Mouse (Mus musculus) limb, embryonic 14.5 days (tissue): ENCODE measurements at regions not wholly inside any gene's neighbourhood (a gene's known extent, or its start where the extent isn't known, plus 50 kb on each side); places are given as distances from the start of the nearest gene placed in this dataset.

Source experiments
- ATAC-seq: fragments of 200-750 bp; cut with Nextera tagmentation; 2 replicates; pipeline ENCODE4 v1.8.0; 2017; ENCODE audit warnings: low read depth, moderate number of reproducible peaks, moderate TSS enrichment; ENCODE audit not compliant: low FRiP score
- DNase-seq: peaks from one replicate; pipeline ENCODE4 v3.0.0-alpha.2; 2015; ENCODE audit warnings: low spot score
- H3K27ac ChIP-seq: fragments of 300-500 bp; sonication (generic); replicated peaks from 2 replicates; pipeline ENCODE4 v1.5.1; 2014; ENCODE audit warnings: low read depth, mild to moderate bottlenecking, low read length, moderate library complexity, mixed read lengths
- H3K27me3 ChIP-seq: fragments of 300-500 bp; sonication (generic); 2 replicates; pipeline ENCODE4 v1.6.1; 2014; ENCODE audit warnings: low read length, mixed read lengths; ENCODE audit not compliant: control insufficient read depth, insufficient read depth
- H3K36me3 ChIP-seq: fragments of 300-500 bp; sonication (generic); 2 replicates; pipeline ENCODE4 v1.6.1; 2014; ENCODE audit warnings: mild to moderate bottlenecking, low read length, moderate library complexity, mixed read lengths; ENCODE audit not compliant: control insufficient read depth, insufficient read depth
- H3K4me1 ChIP-seq: fragments of 300-500 bp; sonication (generic); 2 replicates; pipeline ENCODE4 v1.6.1; 2014; ENCODE audit warnings: antibody characterized with exemption, low read length, mixed read lengths; ENCODE audit not compliant: control insufficient read depth, insufficient read depth
- H3K4me2 ChIP-seq: fragments of 300-500 bp; sonication (generic); replicated peaks from 2 replicates; pipeline ENCODE4 v1.6.1; 2014; ENCODE audit warnings: low read depth, mild to moderate bottlenecking, low read length, moderate library complexity; ENCODE audit not compliant: severe bottlenecking
- H3K4me3 ChIP-seq: fragments of 300-500 bp; sonication (generic); replicated peaks from 2 replicates; pipeline ENCODE4 v1.5.1; 2014; ENCODE audit warnings: low read length
- H3K9ac ChIP-seq: fragments of 300-500 bp; sonication (generic); 2 replicates; pipeline ENCODE4 v1.6.1; 2014; ENCODE audit warnings: mild to moderate bottlenecking, low read depth, low read length, moderate library complexity; ENCODE audit not compliant: severe bottlenecking
- H3K9me3 ChIP-seq: fragments of 300-500 bp; sonication (generic); 2 replicates; pipeline ENCODE4 v1.6.1; 2016; ENCODE audit warnings: low read length; ENCODE audit not compliant: control insufficient read depth
- POLR2A ChIP-seq: fragments of 200-500 bp; IDR thresholded peaks from 2 replicates; pipeline ENCODE4 v1.8.0; 2012; ENCODE audit warnings: inconsistent platforms, mild to moderate bottlenecking, moderate library complexity, borderline replicate concordance; ENCODE audit not compliant: insufficient read depth, insufficient read length; ENCODE audit errors: extremely low read depth
- WGBS: fragments of 180-500 bp; shearing (Covaris S2); extraction: QIAGEN DNeasy Blood & Tissue Kit; methylation state at CpG from one replicate; pipeline ENCODE4 v1.1.7; 2014; 5-methylcytosine and 5-hydroxymethylcytosine counted together

- H3K27ac ChIP-seq = no peak overlapping the region
- H3K4me2 ChIP-seq = no peak overlapping the region
- ATAC-seq (no peak), DNase-seq (no peak)
- TF ChIP-seq POLR2A = no peak
- H3K9ac ChIP-seq = no peak overlapping the region
- no peaks in the 10 kb centered on the region for H3K27me3 ChIP-seq
- 68% methylated on average over 5 of the region's 5 CpGs for WGBS
- H3K4me3 ChIP-seq = no peak overlapping the region
- no peaks in the 10 kb centered on the region for H3K4me1 ChIP-seq
- H3K36me3 ChIP-seq = no peaks in the 10 kb centered on the region
- H3K9me3 ChIP-seq = no peaks in the 10 kb centered on the region
Observed at GRCm38 (mm10) chr11:8716858-8717257, 52.5 kb upstream of the Tns3 start.

- DNase-seq = no peak
Observed at GRCm38 (mm10) chr11:8715775-8716174, 51.4 kb upstream of the Tns3 start.

More at GRCm38 (mm10) chr11:8715775-8716174, 51.4 kb upstream of the Tns3 start:
- Histone ChIP-seq H3K4me3 (no peak overlapping the region), H3K27me3 (no peaks in the 10 kb centered on the region), H3K9me3 (no peaks in the 10 kb centered on the region), H3K9ac (no peak overlapping the region), H3K36me3 (no peaks in the 10 kb centered on the region), H3K4me1 (no peaks in the 10 kb centered on the region), H3K27ac (no peak overlapping the region), H3K4me2 (no peak overlapping the region)
- no peak for ATAC-seq
- WGBS = 76% methylated on average over 2 of the region's 2 CpGs
- TF ChIP-seq POLR2A = no peak
